Mouse (Mus musculus): ENCODE measurements around the gene Cyp4x1. TPM values are rescaled to one million over a fixed set of nuclear protein-coding genes. Genes with fewer than 3 reads are reported as not detected.
A peak's percentile ranks its signal among the peaks of the same experiment; 100 is the strongest.

Gene Cyp4x1
- polyA plus RNA-seq, 2 experiments = 0.06 to 0.08 TPM

- H3K27ac ChIP-seq = peak overlapping the region; percentile 95
- peak overlapping the region; percentile 3 to 10; a peak in 1 of 4 replicates for H3K4me3 ChIP-seq (ENCODE audit: insufficient read depth in 1 of 2, low read depth in 2 of 2, low read length in 2 of 2)
- TF ChIP-seq EP300 (IDR thresholded peaks at IDR 0.05; ENCODE audit: low read depth) (no peak), CTCF (IDR thresholded peaks at IDR 0.05; ENCODE audit: low read depth) (no peak)
- ATAC-seq (ENCODE audit: insufficient read depth) (no peak), DNase-seq (ENCODE audit: low read depth in 3 of 3, low spot score in 3 of 3) (no peak)
- 64% methylated on average over 4 of the region's 4 CpGs for WGBS (ENCODE audit: insufficient replicate concordance)
- peaks cover 59 to 90% of the 10 kb centered on the region in 2 experiments for H3K4me1 ChIP-seq (replicated peaks; ENCODE audit: control insufficient read depth in 2 of 2, insufficient read depth in 2 of 2, low read length in 1 of 2)
- H3K4me2 ChIP-seq (ENCODE audit: low read depth) = peak overlapping the region; percentile 84
- no peaks in the 10 kb centered on the region for H3K36me3 ChIP-seq (replicated peaks; ENCODE audit: control insufficient read depth, insufficient read depth, low read depth)
- H3K9me3 ChIP-seq (ENCODE audit: control insufficient read depth, low read length) = no peaks in the 10 kb centered on the region
- H3K9ac ChIP-seq (replicated peaks) = peak overlapping the region; percentile 54
- no peaks in the 10 kb centered on the region for H3K27me3 ChIP-seq (ENCODE audit: control insufficient read depth, insufficient read depth, low read length)
These were observed 40.7 kb downstream of the Cyp4x1 start for GRCm38 (mm10) chr4:115093331-115093864.

GRCm38 (mm10) chr4:115091806-115092205, 42.3 kb downstream of the Cyp4x1 start:
- no peaks in the 10 kb centered on the region for H3K27me3 ChIP-seq (ENCODE audit: control insufficient read depth, insufficient read depth, low read length)
- H3K4me3 ChIP-seq (ENCODE audit: insufficient read depth in 1 of 2, low read depth in 2 of 2, low read length in 2 of 2) = no peak overlapping the region
- H3K27ac ChIP-seq = peak overlapping the region; percentile 95
- H3K9me3 ChIP-seq (ENCODE audit: control insufficient read depth, low read length) = no peaks in the 10 kb centered on the region
- H3K36me3 ChIP-seq (replicated peaks; ENCODE audit: control insufficient read depth, insufficient read depth, low read depth) = no peaks in the 10 kb centered on the region
- no peak overlapping the region for H3K4me2 ChIP-seq (ENCODE audit: low read depth)
- ATAC-seq (ENCODE audit: insufficient read depth) (no peak), DNase-seq (ENCODE audit: low read depth in 3 of 3, low spot score in 3 of 3) (no peak)
- WGBS (ENCODE audit: insufficient replicate concordance) = 80% methylated on average over 3 of the region's 3 CpGs
- H3K4me1 ChIP-seq (replicated peaks; ENCODE audit: control insufficient read depth in 2 of 2, insufficient read depth in 2 of 2, low read length in 1 of 2) = peaks cover 53 to 84% of the 10 kb centered on the region in 2 experiments
- no peak for TF ChIP-seq CTCF (IDR thresholded peaks at IDR 0.05; ENCODE audit: low read depth)
- TF ChIP-seq EP300 (IDR thresholded peaks at IDR 0.05; ENCODE audit: low read depth) = no peak
- no peak overlapping the region for H3K9ac ChIP-seq (replicated peaks)

- 52% methylated on average over 2 of the region's 2 CpGs for WGBS (ENCODE audit: insufficient replicate concordance)
- no peak overlapping the region; a peak in 1 of 4 replicates for H3K4me3 ChIP-seq (ENCODE audit: insufficient read depth in 1 of 2, low read depth in 2 of 2, low read length in 2 of 2)
- peak overlapping the region; percentile 14; the same call in 1 of the 2 replicates for H3K9ac ChIP-seq (replicated peaks)
- H3K9me3 ChIP-seq (ENCODE audit: control insufficient read depth, low read length) = no peaks in the 10 kb centered on the region
- no peaks in the 10 kb centered on the region for H3K27me3 ChIP-seq (ENCODE audit: control insufficient read depth, insufficient read depth, low read length)
- peak overlapping the region; percentile 23 for H3K4me2 ChIP-seq (ENCODE audit: low read depth)
- peak overlapping the region; percentile 12; the same call in 1 of the 2 replicates for H3K27ac ChIP-seq
- DNase-seq (ENCODE audit: low read depth in 3 of 3, low spot score in 3 of 3) (no peak), ATAC-seq (ENCODE audit: insufficient read depth) (no peak)
- TF ChIP-seq EP300 (IDR thresholded peaks at IDR 0.05; ENCODE audit: low read depth) (no peak), CTCF (IDR thresholded peaks at IDR 0.05; ENCODE audit: low read depth) (no peak)
- peaks cover 46 to 79% of the 10 kb centered on the region in 2 experiments for H3K4me1 ChIP-seq (replicated peaks; ENCODE audit: control insufficient read depth in 2 of 2, insufficient read depth in 2 of 2, low read length in 1 of 2)
- no peaks in the 10 kb centered on the region for H3K36me3 ChIP-seq (replicated peaks; ENCODE audit: control insufficient read depth, insufficient read depth, low read depth)
These were observed 43.5 kb downstream of the Cyp4x1 start for GRCm38 (mm10) chr4:115090592-115090991.

- Histone ChIP-seq H3K4me2 (ENCODE audit: low read depth) (peak within 1 kb of the TSS; percentile 23), H3K9ac (replicated peaks) (peak within 1 kb of the TSS; percentile 19), H3K27me3 (ENCODE audit: control insufficient read depth, insufficient read depth, low read length) (no peaks in the 10 kb centered on the region), H3K4me3 (ENCODE audit: insufficient read depth in 1 of 2, low read depth in 2 of 2, low read length in 2 of 2) (peak within 1 kb of the TSS; percentile 19 to 48), H3K27ac (peak within 1 kb of the TSS; percentile 60), H3K36me3 (replicated peaks; ENCODE audit: control insufficient read depth, insufficient read depth, low read depth) (no peaks in the 10 kb centered on the region), H3K9me3 (ENCODE audit: control insufficient read depth, low read length) (no peaks in the 10 kb centered on the region), H3K4me1 (replicated peaks; ENCODE audit: control insufficient read depth in 2 of 2, insufficient read depth in 2 of 2, low read length in 1 of 2) (peaks cover 34 to 65% of the 10 kb centered on the region in 2 experiments)
- peak; percentile 69 for ATAC-seq (ENCODE audit: insufficient read depth)
- DNase-seq (ENCODE audit: low read depth in 3 of 3, low spot score in 3 of 3) = no peak
- 38% methylated on average over 11 of the region's 11 CpGs for WGBS (ENCODE audit: insufficient replicate concordance)
- TF ChIP-seq CTCF (IDR thresholded peaks at IDR 0.05; ENCODE audit: low read depth) = no peak
- TF ChIP-seq EP300 (IDR thresholded peaks at IDR 0.05; ENCODE audit: low read depth) = no peak
These were observed 45.3 kb downstream of the Cyp4x1 start, which contains the start of gene Pdzk1ip1 for GRCm38 (mm10) chr4:115088611-115089338. TSS of gene Pdzk1ip1 (plus strand) at chr4:115088708.

GRCm38 (mm10) chr4:115086763-115087415, 47.2 kb downstream of the Cyp4x1 start:
- TF ChIP-seq EP300 (IDR thresholded peaks at IDR 0.05; ENCODE audit: low read depth) (no peak), CTCF (IDR thresholded peaks at IDR 0.05; ENCODE audit: low read depth) (no peak)
- Histone ChIP-seq H3K27me3 (ENCODE audit: control insufficient read depth, insufficient read depth, low read length) (no peaks in the 10 kb centered on the region), H3K27ac (no peak overlapping the region; the same call in 1 of the 2 replicates), H3K4me1 (replicated peaks; ENCODE audit: control insufficient read depth in 2 of 2, insufficient read depth in 2 of 2, low read length in 1 of 2) (peaks cover 23 to 46% of the 10 kb centered on the region in 2 experiments), H3K9me3 (ENCODE audit: control insufficient read depth, low read length) (no peaks in the 10 kb centered on the region), H3K4me2 (ENCODE audit: low read depth) (no peak overlapping the region), H3K36me3 (replicated peaks; ENCODE audit: control insufficient read depth, insufficient read depth, low read depth) (no peaks in the 10 kb centered on the region), H3K4me3 (ENCODE audit: insufficient read depth in 1 of 2, low read depth in 2 of 2, low read length in 2 of 2) (no peak overlapping the region), H3K9ac (replicated peaks) (no peak overlapping the region)
- ATAC-seq (ENCODE audit: insufficient read depth) (no peak), DNase-seq (ENCODE audit: low read depth in 3 of 3, low spot score in 3 of 3) (no peak)
- WGBS (ENCODE audit: insufficient replicate concordance) = 48% methylated on average over 3 of the region's 3 CpGs
